Mouse (Mus musculus) CD4-positive, CD25-positive, alpha-beta regulatory T cell, adult 9 weeks (primary cell): ENCODE results near the gene Anks3. TPM values are rescaled to one million over a fixed set of nuclear protein-coding genes. Genes with fewer than 3 reads are reported as not detected.

Source experiments
- polyA plus RNA-seq: library from polyadenylated mRNA; unstranded; fragments of 100-300 nt; shearing (Covaris generic); gene quantifications from one replicate; pipeline ENCODE4 v1.2.1, GENCODE M21; 2017

Gene Anks3
- polyA plus RNA-seq: 90.3 TPM

DNA sequence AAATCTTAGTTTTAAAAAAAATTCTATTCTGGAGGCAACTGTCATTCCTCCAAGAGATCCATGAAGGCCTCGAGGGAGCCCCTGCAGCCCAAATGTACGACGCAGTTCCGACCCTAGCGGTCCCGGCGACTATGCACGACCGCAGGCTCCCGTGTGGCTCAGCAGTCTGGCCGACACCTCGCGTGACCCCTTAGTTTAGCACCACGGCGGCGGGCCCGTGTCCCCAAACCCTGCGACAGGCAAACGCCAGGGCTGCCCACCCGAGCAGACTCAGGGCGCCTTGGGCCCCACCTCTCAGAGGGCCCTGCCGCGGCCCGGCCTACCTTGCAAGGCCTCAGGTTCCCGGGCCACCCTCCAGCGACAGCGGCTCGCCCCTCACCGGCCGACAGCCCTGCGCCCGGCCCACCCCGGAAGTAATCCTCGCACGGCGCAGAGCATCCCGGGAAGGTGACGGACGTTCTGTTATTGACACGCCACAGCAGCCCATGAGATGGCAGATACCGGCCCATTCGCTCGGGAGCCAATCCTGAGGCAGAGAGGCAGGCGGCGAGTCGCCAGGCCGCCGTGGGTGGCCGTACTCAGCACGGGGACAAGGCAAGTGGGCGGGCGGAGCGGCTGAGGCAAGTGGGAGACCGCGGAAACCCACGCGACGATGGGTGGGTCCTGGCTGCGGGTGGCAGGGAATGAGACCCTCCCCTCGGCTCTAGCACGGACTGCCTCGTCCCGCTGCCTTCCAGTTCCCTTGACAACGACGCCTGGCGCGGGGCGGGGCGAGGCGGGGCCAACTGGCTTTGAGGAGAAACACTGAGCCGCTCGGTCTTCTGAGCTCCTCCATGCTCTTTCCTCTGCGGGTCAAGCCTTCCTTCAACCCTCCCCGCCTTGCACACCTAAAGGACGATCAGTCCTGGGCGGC is at the start of gene Anks3:
Gene Anks3, minus strand, starts transcription at position 409 of the 913 bp plus-strand sequence.

DNA sequence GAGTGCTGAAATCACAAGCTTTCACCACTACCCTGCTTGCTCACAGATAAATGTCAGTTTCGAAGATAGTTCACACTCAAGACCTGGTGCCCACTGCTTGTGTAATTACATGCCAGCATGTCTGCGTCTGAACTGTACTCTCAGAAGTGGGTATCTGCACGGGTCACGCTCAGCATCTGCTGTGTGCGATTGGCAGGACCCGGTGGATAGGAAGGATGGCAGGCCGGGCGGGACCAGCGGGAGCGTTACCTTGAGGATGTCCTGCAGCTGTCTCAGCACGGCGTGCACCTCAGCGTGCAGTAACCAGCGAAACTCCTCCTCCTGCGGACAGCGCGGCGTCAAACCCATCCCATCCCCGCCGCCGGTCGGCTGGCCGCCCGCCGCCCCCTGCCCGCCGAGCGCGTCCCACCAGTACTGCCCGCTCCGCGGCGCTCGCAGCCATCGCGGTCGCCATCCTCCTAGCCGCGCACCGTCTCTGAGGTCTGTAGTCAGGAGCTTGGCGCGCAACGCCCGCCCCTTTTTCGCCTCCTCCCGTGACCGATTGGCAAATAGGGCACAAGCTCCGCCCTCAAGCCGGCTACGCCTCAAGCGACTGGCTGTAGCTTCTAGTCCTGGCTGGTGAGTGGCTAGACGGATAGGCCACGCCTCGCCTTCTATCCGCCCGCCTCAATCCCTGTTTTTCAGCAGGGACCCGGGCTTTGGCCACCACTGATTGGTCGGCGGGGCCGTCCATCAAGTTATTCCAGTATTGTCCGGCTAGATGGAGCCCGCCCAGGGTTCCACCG is 49.2 kb upstream of the Anks3 start, which contains the start of gene Rogdi:
Gene Rogdi, minus strand, starts transcription at position 500 of the 785 bp plus-strand sequence.

DNA sequence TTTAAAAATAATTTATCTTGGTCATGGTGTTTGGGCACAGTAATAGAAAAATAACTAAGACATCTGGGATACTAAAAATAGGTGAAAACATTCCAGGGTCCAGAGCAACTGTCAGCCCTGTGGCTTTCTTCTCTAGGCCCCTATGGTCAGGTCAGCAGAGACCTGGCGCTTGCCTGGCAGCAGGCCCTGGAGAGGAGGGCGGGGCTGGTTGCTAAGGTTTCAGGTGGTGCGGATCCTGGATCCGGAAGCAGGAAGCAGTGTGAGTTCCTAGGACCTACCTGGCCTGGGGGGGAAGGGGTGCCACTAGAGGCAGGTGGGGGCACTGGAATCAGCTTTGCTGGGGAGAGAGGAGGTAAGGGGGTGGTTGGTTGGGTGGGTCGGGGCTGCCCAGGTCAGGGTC is 43.1 kb upstream of the Anks3 start, which contains the start of gene Smim22:
Gene Smim22, plus strand, starts transcription at position 222 of the 400 bp plus-strand sequence.

DNA sequence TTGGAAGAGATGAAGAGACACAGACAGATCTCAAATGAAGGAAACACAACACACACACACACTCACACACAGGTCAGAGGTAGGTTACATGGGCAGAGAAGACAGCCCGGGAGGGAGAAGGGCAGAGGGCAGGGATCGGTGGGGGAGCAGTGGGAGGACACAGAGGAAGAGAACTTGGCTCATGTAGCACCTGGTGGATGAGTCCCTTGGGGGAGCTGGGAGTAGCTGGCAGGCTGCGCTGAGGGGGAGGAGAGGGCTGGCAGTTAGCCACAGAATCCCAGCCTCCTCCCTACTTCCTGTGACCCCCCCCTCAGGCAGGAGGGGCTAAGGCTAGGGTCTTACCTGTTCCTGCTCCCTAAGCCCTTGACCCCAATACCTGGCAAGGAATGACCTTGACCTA is 33.5 kb upstream of the Anks3 start, which contains the start of gene Sept12:
Gene Sept12, minus strand, starts transcription at position 300 of the 400 bp plus-strand sequence.

DNA sequence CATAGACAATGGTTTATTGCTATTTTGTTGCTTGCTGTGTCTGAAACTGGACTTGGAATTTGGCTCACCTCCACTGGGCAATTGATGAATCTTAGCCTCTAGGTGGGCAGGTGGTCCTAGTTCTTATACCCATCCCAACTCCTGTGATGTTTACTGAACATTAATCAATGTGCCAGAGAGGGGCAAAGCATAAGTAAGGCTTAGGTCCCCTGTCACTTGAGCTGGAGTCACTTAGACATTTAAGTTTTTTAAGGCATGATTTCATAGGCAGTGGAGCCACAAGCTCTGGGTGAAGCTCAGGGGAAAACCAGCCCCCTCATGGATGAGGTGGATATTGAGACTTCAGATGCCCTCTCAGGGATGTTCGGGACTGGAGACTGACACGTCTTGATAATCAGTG is 25.5 kb downstream of the Anks3 start, which contains the start of gene Nudt16l1:
Gene Nudt16l1, plus strand, starts transcription at position 301 of the 400 bp plus-strand sequence.

Other genes with a start within 250 kb of the Anks3 start
- 11.9 TPM for gene Nmral1, start 244.8 kb downstream of the Anks3 start, polyA plus RNA-seq
- 105 TPM for gene Hmox2, start 237.8 kb downstream of the Anks3 start, polyA plus RNA-seq
- 60.6 TPM for gene Cdip1, start 173.9 kb downstream of the Anks3 start, polyA plus RNA-seq
- 0.60 TPM for gene 4930562C15Rik, start 128.8 kb downstream of the Anks3 start, polyA plus RNA-seq
- 55.7 TPM for gene Ubald1, start 83.9 kb downstream of the Anks3 start, polyA plus RNA-seq
- gene Mgrn1, start 78.0 kb downstream of the Anks3 start, polyA plus RNA-seq: 56.5 TPM
- 172 TPM for gene Nudt16l1, start 25.4 kb downstream of the Anks3 start, polyA plus RNA-seq
- gene Sept12, start 33.6 kb upstream of the Anks3 start, polyA plus RNA-seq: not detected
- gene Smim22, start 43.1 kb upstream of the Anks3 start, polyA plus RNA-seq: not detected
- 21.6 TPM for gene Rogdi, start 49.3 kb upstream of the Anks3 start, polyA plus RNA-seq
- gene Glyr1, start 85.7 kb upstream of the Anks3 start, polyA plus RNA-seq: 180 TPM
- 18.5 TPM for gene Ubn1, start 85.9 kb upstream of the Anks3 start, polyA plus RNA-seq
- 0.10 TPM for gene Ppl, start 168.2 kb upstream of the Anks3 start, polyA plus RNA-seq
- gene Sec14l5, start 182.9 kb upstream of the Anks3 start, polyA plus RNA-seq: not detected
- gene Nagpa, start 239.8 kb upstream of the Anks3 start, polyA plus RNA-seq: 9.4 TPM